ENCODE assay signal across 10 mouse cellular contexts in genomic region chr11:75458628-75459041, GRCm38 (mm10). TPM values are rescaled to one million over a fixed set of nuclear protein-coding genes. Genes with fewer than 3 reads are reported as not detected.
DNase-seq lines count a peak whose midpoint lies in the region; ATAC-seq lines count a peak whose summit lies in the region.
"Had no signal": no experiment of that assay in that cellular context is flagged by ENCODE, and none has a peak within 500 bp of the region (broad histone marks: within the 10 kb centered on the region; RNA-seq: fewer than 3 reads in every experiment).

No protein-coding gene starts in this region.

- no peak overlapping the region for H3K9ac ChIP-seq in intestine, embryonic 15.5 days
- H3K9ac ChIP-seq: forebrain, postnatal 0 days had no signal

- H3K36me3 ChIP-seq in intestine, embryonic 15.5 days: no peaks in the 10 kb centered on the region

- DNase-seq in gastrocnemius, adult 18-20 months (ENCODE audit: low spot score): peak; percentile 63
- no peak for DNase-seq in gastrocnemius, postnatal 36 days
- DNase-seq in thymus, postnatal 25 days: peak; percentile 33
- no peak for DNase-seq in thymus, postnatal 0 days (ENCODE audit: low spot score)
- DNase-seq in induced T-regulatory cell, adult 2 months (ENCODE audit: low read depth): peak; percentile 56
- no peak for DNase-seq in urinary bladder, postnatal 4 days (ENCODE audit: low spot score in 2 of 2)
- no peak for DNase-seq in frontal cortex, postnatal 14 days (ENCODE audit: low spot score in 2 of 2)

- H3K4me3 ChIP-seq in intestine, embryonic 15.5 days (replicated peaks): no peak overlapping the region

- ATAC-seq in intestine, embryonic 15.5 days: no peak
- ATAC-seq: forebrain, postnatal 0 days had no signal

- H3K4me1 ChIP-seq in intestine, embryonic 15.5 days (replicated peaks): peaks cover 39% of the 10 kb centered on the region

- no peaks in the 10 kb centered on the region for H3K27me3 ChIP-seq in intestine, embryonic 15.5 days (replicated peaks)

- no peak overlapping the region for H3K27ac ChIP-seq in intestine, embryonic 15.5 days

- intact Hi-C loops in gastrocnemius, postnatal 36 days (cut with DNase I): no loop called here

- H3K4me2 ChIP-seq in intestine, embryonic 15.5 days (replicated peaks): no peak overlapping the region
- H3K4me2 ChIP-seq: midbrain, embryonic 11.5 days had no signal

- H3K9me3 ChIP-seq in intestine, embryonic 15.5 days: no peaks in the 10 kb centered on the region

- 79% methylated on average over 8 of the region's 8 CpGs for WGBS in intestine, embryonic 15.5 days

RNA-seq across cellular contexts. Expression of gene Tlcd2, which starts 2.9 kb away (rescaled TPM):
- 1 to 10 TPM; 2.6 to 2.9 TPM for total RNA-seq in gastrocnemius, adult 18-20 months (2021)
- total RNA-seq in gastrocnemius, postnatal 36 days (2021): 1 to 10 TPM; 3.4 to 3.6 TPM
- polyA plus RNA-seq in thymus, postnatal 0 days (2015; fragmentation: Nextera tagmentation; extraction: Ambion mirVana): 9.7 and 13.8 TPM in 2 replicates
- 17.7 and 20.3 TPM in 2 replicates for polyA plus RNA-seq in intestine, embryonic 15.5 days (2015; fragmentation: Nextera tagmentation; extraction: Ambion mirVana)

RNA-seq across cellular contexts. Expression of gene Wdr81, which starts 4.1 kb away (rescaled TPM):
- 1 to 10 TPM; 4.5 to 5.5 TPM for total RNA-seq in gastrocnemius, adult 18-20 months (2021)
- 1 to 10 TPM; 4.1 to 5.4 TPM for total RNA-seq in gastrocnemius, postnatal 36 days (2021)
- 5.7 and 5.9 TPM in 2 replicates for polyA plus RNA-seq in thymus, postnatal 0 days (2015; fragmentation: Nextera tagmentation; extraction: Ambion mirVana)
- 6.1 and 7.0 TPM in 2 replicates for polyA plus RNA-seq in intestine, embryonic 15.5 days (2015; fragmentation: Nextera tagmentation; extraction: Ambion mirVana)

RNA-seq across cellular contexts. Expression of gene Serpinf2, which starts 19.2 kb away (rescaled TPM):
- under 1 TPM in 1 of 2 experiments, not detected in 1; 0.36 TPM for total RNA-seq in gastrocnemius, adult 18-20 months (2021)
- total RNA-seq in gastrocnemius, postnatal 36 days (2021): not detected
- 0.10 TPM in 1 of 2 replicates, not detected in the other for polyA plus RNA-seq in thymus, postnatal 0 days (2015; fragmentation: Nextera tagmentation; extraction: Ambion mirVana)
- 20.4 and 26.4 TPM in 2 replicates for polyA plus RNA-seq in intestine, embryonic 15.5 days (2015; fragmentation: Nextera tagmentation; extraction: Ambion mirVana)
- polyA plus RNA-seq: forebrain, postnatal 0 days; midbrain, embryonic 11.5 days had no signal

RNA-seq across cellular contexts. Expression of gene Prpf8, which starts 28.0 kb away (rescaled TPM):
- total RNA-seq in gastrocnemius, adult 18-20 months (2021): 10 to 100 TPM; 70.1 to 70.9 TPM
- 10 to 100 TPM; 56.1 to 64.1 TPM for total RNA-seq in gastrocnemius, postnatal 36 days (2021)
- 39.2 and 40.0 TPM in 2 replicates for polyA plus RNA-seq in thymus, postnatal 0 days (2015; fragmentation: Nextera tagmentation; extraction: Ambion mirVana)
- polyA plus RNA-seq in intestine, embryonic 15.5 days (2015; fragmentation: Nextera tagmentation; extraction: Ambion mirVana): 47.5 and 48.2 TPM in 2 replicates

RNA-seq across cellular contexts. Expression of gene Serpinf1, which starts 36.1 kb away (rescaled TPM):
- 10 to 100 TPM; 50.2 to 64.1 TPM for total RNA-seq in gastrocnemius, adult 18-20 months (2021)
- total RNA-seq in gastrocnemius, postnatal 36 days (2021): 10 to 100 TPM; 83.2 to 88.9 TPM
- 44.9 and 47.7 TPM in 2 replicates for polyA plus RNA-seq in thymus, postnatal 0 days (2015; fragmentation: Nextera tagmentation; extraction: Ambion mirVana)
- 41.1 and 48.0 TPM in 2 replicates for polyA plus RNA-seq in intestine, embryonic 15.5 days (2015; fragmentation: Nextera tagmentation; extraction: Ambion mirVana)

Comparison
In these comparisons a context has a peak if more than half of its experiments do, and no peak if none do; other contexts are left out.
1. DNase-seq: peak in gastrocnemius, adult 18-20 months (single experiment), thymus, postnatal 25 days (single experiment) and induced T-regulatory cell, adult 2 months (single experiment); none in gastrocnemius, postnatal 36 days (0 of 2), thymus, postnatal 0 days (single experiment), urinary bladder, postnatal 4 days (0 of 2) and frontal cortex, postnatal 14 days (0 of 2).